Comparison of ENCODE assay signal across 26 mouse cellular contexts in genomic region chr9:83251793-83252192, GRCm38 (mm10).
"Had no signal": no experiment of that assay in that cellular context is flagged by ENCODE, and none has a peak within 500 bp of the region (broad histone marks: within the 10 kb centered on the region; RNA-seq: fewer than 3 reads in every experiment).

No protein-coding gene starts in this region.

- H3K9me3 ChIP-seq: heart, embryonic 10.5 days; heart, embryonic 12.5 days; hindbrain, embryonic 10.5 days; hindbrain, embryonic 12.5 days; intestine, embryonic 15.5 days; limb, embryonic 13.5 days; limb, embryonic 15.5 days; liver, embryonic 13.5 days had no signal

- H3K27ac ChIP-seq: gastrocnemius, adult 2 months; heart, embryonic 10.5 days; hindbrain, embryonic 10.5 days; hindbrain, embryonic 12.5 days; hindbrain, embryonic 14.5 days; intestine, embryonic 15.5 days; limb, embryonic 13.5 days; limb, embryonic 15.5 days; liver, embryonic 13.5 days had no signal

- H3K4me3 ChIP-seq: gastrocnemius, adult 2 months; heart, embryonic 10.5 days; heart, embryonic 12.5 days; hindbrain, embryonic 10.5 days; hindbrain, embryonic 12.5 days; intestine, embryonic 15.5 days; limb, embryonic 13.5 days; limb, embryonic 15.5 days; liver, embryonic 13.5 days had no signal

- H3K4me2 ChIP-seq: heart, embryonic 12.5 days; hindbrain, embryonic 12.5 days; hindbrain, embryonic 14.5 days; intestine, embryonic 15.5 days; limb, embryonic 13.5 days; limb, embryonic 15.5 days; liver, embryonic 11.5 days; liver, embryonic 13.5 days had no signal

- ATAC-seq: hindbrain, embryonic 16.5 days; inflammation-experienced regulatory T-cells, adult 6 months; intestine, embryonic 15.5 days; intestine, postnatal 0 days had no signal

- H3K9ac ChIP-seq: heart, embryonic 12.5 days; hindbrain, embryonic 12.5 days; hindbrain, embryonic 14.5 days; intestine, embryonic 15.5 days; limb, embryonic 13.5 days; limb, embryonic 15.5 days; liver, embryonic 13.5 days had no signal

- H3K4me1 ChIP-seq: heart, embryonic 10.5 days; hindbrain, embryonic 10.5 days; hindbrain, embryonic 12.5 days; intestine, embryonic 15.5 days; limb, embryonic 13.5 days; limb, embryonic 15.5 days; liver, embryonic 13.5 days had no signal

- H3K27me3 ChIP-seq: heart, embryonic 12.5 days; hindbrain, embryonic 12.5 days; intestine, embryonic 15.5 days; limb, embryonic 13.5 days; limb, embryonic 15.5 days; liver, embryonic 13.5 days had no signal

- H3K36me3 ChIP-seq: heart, embryonic 10.5 days; heart, embryonic 12.5 days; hindbrain, embryonic 10.5 days; hindbrain, embryonic 12.5 days; intestine, embryonic 15.5 days; limb, embryonic 13.5 days; limb, embryonic 15.5 days; liver, embryonic 13.5 days had no signal

- DNase-seq: gastrocnemius, adult 2 months; gastrocnemius, postnatal 10 days; gastrocnemius, postnatal 25 days; heart, adult 18-20 months; heart, postnatal 10 days; heart, postnatal 4 days; kidney, adult 18-20 months; kidney, adult 8-10 months; kidney, postnatal 10 days; kidney, postnatal 25 days; layer of hippocampus, adult 9-11 months; layer of hippocampus, postnatal 36 days; left cerebral cortex, postnatal 4 days; liver, embryonic 13.5 days had no signal
